Mouse (Mus musculus) heart, adult 2 months (tissue): Measurements from ENCODE around the gene Zfp93.

Experiments used
- CTCF ChIP-seq: fragments of 200-600 bp; IDR thresholded peaks from 2 replicates; pipeline ENCODE4 v1.8.1; 2022; ENCODE audit warnings: antibody characterized with exemption, mild to moderate bottlenecking, moderate library complexity
- POLR2A ChIP-seq: fragments of 200-500 bp; IDR thresholded peaks from 2 replicates; pipeline ENCODE4 v1.6.1; 2011; ENCODE audit warnings: mild to moderate bottlenecking, low read depth, low read length, control low read depth; ENCODE audit not compliant: insufficient read depth

DNA sequence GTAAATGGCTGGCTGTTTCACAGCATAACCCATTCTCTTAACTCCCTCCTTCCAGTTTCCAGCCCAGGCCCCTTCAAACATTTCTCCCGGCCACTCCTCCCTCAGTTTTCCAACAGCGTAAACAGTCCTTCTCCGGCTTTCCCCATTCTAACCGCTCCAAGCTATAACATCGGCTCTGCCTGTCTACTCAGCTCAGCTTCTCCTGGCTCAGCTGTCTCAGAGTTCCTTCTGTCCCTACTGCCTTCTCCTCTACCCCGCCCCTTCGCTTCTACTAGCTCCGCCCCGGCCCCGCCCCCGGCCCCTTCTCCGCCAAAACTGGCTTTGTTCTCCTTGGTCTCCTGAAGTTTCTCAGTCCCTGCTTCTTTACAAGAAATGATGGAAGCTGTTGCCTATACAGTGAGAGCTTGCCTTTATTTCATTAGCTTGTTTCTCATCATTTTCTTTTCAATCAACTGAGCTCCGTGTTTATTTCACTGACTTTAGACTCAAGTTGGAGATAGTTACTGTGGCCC, 30.6 kb downstream of the Zfp93 start, which contains the start of gene Zfp61:
- TF ChIP-seq CTCF: no peak
- peak; percentile 43; the same call in 1 of the 2 replicates for TF ChIP-seq POLR2A
